Mouse (Mus musculus) erythroblast, adult 5-6 weeks (primary cell): ENCODE results near the gene Zdhhc3. TPM values are rescaled to one million over a fixed set of nuclear protein-coding genes. Genes with fewer than 3 reads are reported as not detected.
A peak's percentile ranks its signal among the peaks of the same experiment; 100 is the strongest.

Experiments
- ATAC-seq: replicated peaks from 2 replicates; pipeline ENCODE4 v1.8.0; 2016; ENCODE audit warnings: moderate number of reproducible peaks, mild to moderate bottlenecking, moderate TSS enrichment, inconsistent platforms; ENCODE audit not compliant: poor library complexity, low FRiP score, severe bottlenecking
- total RNA-seq, 2 experiments: library from RNA; stranded (forward) in 1 of 2; stranded (reverse) in 1 of 2; fragments of 150-400 nt in 1 of 2; fragments of 200-764, 138-1000 nt in 1 of 2; gene quantifications; 2 replicates each; pipeline versions ENCODE4 v1.2.3 to v1.2.4; 2015 to 2017; ENCODE audit warnings: low replicate concordance in 2 of 2

Zdhhc3 gene
- total RNA-seq, 2 experiments from 2014 or later = 11.7 to 15.1 TPM

DNA sequence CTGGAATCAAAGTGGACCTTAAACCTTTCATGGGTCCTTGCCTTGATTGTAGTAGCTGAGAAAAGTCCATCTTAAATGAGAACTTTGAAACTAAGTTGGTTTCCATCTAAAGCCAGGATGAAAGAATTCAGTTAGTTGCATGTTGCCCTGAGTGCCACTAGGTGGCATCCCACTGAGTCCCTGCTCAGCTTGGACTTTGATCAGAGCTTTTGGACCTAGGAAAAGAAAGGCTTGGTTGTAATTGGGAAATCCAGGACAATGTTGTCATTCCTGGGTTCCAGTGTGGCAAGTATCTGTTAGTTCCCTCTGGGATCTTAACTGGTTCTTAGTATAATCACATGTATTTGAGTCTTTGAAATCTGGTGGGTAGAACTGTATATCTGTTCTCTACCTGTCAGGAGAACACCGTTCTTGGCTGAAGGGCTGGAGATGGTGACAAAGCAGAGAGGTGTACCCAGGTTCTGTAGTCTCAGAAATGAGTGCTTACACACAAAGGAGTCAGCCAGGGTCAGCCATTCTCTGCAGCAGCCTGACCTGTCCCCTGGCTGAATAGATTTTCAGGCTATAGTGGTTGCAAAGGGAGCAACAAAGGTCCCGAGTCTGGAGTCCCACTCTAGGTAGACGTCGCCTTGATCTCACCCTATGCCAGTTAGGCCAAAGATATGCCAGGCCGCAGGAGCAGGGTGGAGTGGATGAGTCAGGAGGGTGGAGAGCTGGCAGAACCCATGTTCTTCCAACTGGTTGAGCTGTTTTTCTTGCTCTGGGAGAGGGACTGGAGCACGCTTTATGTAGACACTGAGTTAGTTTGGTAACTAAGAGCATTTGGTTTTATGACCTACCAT lies 10.8 kb upstream of the Zdhhc3 start:
- ATAC-seq = peak; percentile 93

DNA sequence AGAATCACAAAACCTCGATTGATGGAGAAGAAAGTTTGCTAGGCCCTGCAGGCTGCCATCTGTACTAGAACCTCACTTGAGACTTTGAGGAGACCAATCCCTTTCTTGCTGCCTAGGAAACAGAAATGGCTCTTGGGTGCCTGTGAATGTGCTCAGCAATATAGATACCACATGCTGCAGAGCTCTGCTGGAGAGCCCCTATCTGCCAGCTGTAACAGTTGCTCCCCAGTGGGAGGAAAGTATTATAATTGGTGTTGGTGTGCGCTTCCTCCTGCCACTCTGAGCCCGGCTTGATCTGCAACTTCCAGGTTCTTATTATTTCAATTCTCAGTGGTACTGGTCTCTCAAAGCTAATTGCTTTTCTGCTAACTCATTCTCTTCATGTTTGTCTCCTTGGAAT lies 10.0 kb upstream of the Zdhhc3 start:
- no peak for ATAC-seq

DNA sequence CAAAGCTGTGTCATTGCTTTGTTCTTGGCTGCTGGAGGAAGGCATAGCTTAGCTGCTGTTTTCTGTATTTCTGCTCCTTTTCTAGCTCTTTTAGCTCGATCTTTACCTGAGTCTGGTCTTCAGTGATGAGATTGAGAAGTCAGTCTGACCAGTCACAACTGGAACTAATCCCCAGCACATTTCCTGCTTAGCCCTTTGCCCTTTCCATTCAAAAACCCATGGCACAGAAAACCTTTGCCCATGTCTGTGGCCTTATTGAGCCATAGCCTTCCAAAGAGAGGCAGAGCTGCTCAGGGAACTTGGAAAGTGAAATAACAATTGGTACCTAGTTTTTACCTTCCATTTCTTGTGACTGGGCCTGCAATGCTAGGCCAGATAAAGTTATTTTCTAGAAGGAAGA lies 2.6 kb upstream of the Zdhhc3 start:
- no peak for ATAC-seq

DNA sequence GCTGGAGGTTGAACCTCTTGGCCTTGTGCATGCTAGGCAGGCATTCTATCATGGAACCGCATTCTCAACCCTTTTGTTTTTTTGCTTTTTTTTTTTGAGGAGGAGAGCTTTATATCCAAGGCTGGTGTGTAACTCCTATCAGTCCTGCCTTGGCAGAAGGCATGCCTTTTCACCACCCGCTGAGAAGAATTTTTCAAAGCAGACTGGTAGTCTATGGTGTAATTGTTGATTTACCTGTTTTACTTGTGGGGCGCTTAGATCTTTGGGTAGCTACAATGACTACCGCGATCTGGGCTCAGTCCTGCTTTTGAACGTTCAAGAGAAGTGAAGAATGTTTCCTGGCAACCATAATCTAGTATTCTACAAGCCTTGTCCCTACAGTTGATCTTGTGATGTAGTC lies 926 bp upstream of the Zdhhc3 start:
- no peak for ATAC-seq

DNA sequence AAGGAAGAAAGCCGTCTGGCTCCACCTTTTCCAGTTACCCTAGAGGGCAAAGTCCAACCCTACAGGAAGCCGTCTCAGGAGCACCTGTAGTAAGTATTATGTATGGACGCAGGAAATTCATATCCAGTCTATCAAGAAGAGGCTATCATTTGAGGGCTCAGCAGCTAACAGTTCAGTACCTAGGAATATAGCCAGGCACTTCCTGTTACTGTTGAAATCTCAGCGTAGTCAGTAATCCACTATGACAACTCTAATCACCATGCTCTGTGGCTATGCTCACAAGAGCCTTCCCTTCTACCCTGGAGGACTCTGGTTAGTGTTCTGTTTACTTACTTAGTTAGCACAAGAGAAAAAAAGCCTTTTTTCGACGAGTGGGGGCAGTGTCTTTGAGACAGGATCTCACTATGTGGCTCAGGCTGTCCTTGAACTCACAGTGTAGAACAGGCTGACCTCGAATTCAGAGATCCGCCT lies 1.2 kb downstream of the Zdhhc3 start:
- ATAC-seq = no peak

DNA sequence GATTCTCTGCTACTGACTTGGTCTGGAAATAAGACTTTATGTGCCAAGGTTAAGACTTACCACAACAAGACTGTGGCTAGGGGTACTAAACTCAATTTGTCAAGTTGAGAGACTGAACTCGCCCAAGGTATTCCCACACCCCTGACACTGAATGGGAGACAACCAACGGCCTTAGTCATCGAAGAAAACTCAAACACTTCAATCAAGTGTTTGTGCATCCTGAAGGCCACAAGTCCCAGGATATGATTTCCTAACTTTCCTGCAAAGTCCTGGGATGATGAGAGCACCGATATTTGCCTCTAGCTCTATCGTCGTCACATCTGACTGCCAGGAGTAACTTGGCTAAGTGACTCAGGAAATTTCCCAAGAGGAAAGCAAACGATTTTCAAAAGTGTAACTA lies 3.8 kb downstream of the Zdhhc3 start:
- ATAC-seq = no peak

DNA sequence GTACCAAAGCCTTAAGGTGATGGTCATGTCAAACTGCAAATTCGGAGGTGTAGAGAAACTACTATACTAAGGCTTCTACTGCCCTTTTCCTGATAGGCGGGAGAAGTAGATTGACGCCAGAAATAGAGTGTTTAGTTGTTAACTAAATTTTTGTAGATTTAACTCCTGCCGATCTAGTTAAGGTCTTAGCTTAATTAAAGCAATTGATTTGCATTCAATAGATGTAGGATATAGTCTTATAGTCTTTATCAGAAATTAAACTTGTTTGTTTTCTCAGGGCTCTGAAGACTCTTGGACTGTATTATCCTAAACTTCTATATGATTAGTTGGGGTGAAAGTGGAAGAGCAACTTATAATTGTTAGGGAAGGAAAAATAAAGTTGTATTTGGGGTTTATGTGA lies 5.8 kb downstream of the Zdhhc3 start:
- peak; percentile 74 for ATAC-seq

DNA sequence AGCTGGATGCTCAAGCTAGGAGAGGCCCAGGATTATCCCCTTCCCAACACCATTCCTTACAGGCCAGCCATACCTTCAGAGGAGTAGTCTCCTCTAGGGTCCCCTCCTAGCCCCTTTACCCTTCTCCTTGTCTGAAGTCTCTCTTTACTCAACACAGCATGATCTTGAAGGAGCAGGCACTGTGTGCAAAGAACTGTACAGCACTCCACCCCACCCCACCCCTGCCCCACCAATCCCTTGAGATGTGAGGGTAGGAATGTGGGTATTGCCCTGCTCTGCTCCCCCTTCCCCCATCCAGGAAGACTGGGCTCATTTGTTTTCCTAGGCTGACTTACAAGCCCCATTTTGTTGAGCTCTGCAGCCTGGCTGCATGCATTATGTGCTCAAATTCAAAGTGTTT lies 8.6 kb downstream of the Zdhhc3 start:
- ATAC-seq = no peak

DNA sequence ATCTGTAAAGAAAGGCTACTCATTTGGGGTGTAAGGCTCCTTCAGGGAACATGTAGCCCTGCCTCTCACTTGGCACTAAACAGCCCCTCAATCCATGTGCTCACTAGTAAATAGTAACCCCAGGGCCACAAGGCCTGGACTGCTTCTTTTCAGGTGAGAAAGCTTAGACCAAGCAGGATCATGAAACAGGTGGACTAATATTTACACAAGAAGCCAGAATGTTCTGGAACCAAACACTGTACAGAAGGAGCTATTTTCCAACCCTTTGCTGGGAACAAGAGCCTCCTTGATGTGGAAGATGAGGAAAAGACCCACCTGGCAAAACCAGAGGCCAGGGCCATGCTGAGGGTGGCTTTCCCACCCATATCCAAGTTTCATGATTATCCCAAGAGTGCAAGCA lies 9.6 kb downstream of the Zdhhc3 start:
- ATAC-seq = no peak

DNA sequence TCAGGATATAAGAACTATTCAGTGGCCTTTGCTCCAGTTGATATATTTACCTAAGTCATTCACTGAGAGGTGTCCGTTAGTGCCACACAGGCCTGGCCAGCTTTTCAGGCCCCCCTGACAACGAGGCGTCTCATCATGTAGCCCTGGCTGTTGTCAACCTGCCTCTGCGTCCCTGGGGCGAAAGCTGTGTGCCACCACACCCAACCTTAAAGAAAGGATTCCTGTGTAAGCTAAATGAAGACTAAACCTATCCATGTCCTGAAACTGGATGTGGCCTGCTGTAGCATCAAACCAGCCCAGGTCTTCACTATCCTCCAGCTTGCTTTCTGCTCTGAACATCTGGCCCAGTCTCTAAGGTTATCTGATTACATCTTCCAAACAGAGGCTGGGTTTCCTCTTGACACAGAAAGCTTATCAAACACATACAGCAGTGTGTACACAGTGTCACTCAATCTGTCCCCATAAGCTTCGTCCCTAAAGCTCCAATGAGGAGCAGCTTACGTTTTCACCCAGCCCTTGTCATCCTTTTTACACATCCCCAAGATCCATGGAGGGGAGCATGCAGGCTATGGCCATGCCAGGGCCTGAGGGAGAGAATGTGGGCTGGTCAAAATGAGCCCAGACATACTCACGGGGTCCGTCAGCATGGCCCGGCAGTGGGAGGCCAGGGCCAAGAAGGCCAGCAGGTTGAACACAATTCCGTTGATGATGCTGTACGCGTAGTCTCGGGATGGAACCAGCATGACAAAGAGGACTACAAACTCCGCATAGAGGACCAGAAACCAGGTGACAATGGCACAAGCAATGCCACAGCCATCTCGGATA lies 13.2 kb downstream of the Zdhhc3 start:
- ATAC-seq = 0 out of 2 replicates have a peak, but pooled peaks have one; percentile 37

DNA sequence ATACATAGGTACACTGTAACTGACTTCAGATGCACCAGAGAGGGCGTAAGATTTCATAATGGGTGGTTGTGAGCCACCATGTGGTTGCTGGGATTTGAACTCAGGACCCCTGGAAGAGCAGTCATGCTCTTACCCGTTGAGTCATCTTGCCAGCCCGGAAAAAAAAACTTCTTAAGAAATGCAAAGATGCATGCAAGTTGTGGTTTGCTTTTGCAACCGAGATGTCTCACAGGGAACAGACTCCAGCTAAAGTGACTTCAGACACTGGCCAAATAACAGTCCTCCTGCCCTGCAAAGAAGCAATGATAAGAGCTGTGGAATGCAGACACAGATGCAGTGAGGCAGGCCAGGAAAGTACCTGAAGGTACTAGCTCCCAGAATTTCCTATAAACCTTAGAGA lies 22.2 kb downstream of the Zdhhc3 start:
- ATAC-seq = no peak

DNA sequence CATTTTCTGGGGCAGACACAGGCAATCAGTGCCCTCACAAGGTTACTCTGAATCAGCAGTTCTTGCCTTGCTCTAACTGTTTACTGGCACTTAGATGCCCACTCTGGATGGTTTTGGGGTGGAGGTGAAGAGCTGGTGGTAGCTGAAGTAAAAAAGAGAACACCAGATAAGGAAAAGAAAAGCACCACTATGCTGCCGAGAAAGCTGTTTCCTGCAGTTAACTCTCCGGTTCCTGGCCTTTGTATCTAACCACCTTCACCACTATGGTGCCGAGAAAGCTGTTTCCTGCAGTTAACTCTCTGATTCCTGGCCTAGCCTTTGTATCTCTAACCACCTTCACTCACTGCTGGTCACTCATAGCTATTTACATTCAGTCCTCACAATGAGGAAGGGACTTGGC lies 25.4 kb downstream of the Zdhhc3 start:
- no peak for ATAC-seq

DNA sequence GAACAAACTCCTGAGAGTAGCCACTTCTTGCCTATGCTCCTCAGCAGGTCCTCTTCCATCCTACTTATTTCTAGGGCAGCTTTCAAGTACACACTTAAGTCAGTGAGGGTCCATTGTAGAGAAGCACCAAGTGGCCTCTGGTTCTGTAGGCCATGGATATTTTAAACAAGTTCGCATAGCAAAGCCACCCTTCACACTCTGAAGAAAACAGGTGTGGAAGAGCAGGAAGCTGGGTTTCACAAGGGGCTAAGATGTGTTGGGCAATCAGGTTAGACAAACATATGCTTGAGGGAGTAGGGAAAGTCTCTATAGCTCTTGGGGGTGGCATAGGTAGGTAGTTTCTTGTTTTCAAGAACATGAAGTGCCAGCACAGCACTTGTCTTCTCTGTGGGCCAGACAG lies 27.6 kb downstream of the Zdhhc3 start:
- no peak for ATAC-seq

DNA sequence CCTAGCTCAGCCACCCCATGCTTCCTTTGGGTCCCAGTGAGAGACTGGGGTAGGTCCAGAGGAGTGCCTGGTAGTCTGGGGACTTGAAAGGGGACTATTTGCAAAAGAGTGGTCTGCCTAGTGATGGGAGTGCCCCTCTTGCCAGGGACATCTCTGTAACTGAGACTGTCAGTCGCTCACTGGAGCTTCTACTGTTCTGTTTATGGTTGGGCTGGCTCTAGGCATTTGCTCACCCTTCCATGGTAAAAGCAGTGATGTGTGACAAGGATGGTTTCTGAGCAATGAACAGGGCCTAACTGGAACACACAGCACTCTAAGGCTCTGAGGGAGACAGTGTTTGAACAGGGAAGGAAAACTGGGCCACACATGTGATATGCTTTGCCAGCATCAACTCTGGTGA lies 32.2 kb downstream of the Zdhhc3 start:
- no peak for ATAC-seq

DNA sequence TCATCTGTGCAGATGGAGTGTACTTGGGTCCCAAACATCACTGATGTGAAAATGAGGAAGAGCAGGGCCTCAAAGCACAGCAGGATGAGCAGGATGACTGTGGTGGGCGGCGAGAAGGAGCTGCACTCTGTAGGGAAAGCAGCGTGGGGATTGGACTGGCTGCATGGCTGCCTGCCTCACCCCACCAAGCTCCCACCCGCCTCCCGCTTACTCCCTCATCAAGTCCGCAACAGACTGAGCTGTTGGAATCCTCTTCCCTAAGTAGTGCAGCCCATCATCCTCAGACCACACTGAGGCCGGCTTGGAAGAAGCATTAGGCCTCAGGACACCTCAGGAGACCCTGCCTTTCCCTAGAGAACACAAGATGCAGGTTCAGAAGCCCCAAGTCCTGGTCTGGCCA lies 32.6 kb downstream of the Zdhhc3 start:
- ATAC-seq = no peak

DNA sequence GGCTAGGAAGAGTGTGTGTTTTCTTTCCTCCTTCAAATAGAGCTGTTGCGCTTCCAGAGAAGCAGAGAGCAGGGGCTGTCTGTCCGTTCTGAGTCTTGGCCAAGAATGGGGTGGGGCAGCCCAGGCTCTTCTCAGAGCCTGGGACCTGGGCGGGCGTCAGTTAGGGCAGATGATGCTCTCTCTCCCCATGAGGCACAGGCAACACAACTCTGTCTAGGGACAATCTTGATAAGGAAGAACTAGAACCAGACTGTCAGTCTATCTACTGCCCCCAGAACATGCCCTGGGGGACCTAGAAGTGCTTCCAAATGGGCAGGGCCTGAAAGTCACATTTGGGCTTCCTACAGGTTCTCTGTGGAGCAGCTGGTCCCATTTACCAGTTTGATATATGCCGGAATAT lies 33.9 kb downstream of the Zdhhc3 start:
- no peak for ATAC-seq

DNA sequence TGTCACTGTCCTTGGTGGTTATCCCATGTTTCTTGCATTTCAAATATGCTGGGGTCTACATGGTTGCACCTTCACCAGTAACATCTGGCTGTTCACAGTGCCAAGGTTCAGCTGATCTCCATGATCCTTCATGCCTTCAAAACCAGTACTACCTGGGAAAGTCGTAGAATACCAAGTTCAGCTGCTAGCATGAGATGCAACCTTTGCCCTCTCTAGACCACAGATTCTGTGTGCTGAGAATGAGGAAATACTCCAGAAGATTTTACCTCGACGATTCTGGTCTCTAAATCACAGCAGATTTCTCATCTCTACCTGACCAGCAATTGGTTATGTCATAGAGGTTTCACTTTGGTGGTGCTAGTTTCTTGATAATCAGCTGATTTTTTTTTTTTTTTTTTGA lies 52.8 kb downstream of the Zdhhc3 start:
- ATAC-seq = no peak

DNA sequence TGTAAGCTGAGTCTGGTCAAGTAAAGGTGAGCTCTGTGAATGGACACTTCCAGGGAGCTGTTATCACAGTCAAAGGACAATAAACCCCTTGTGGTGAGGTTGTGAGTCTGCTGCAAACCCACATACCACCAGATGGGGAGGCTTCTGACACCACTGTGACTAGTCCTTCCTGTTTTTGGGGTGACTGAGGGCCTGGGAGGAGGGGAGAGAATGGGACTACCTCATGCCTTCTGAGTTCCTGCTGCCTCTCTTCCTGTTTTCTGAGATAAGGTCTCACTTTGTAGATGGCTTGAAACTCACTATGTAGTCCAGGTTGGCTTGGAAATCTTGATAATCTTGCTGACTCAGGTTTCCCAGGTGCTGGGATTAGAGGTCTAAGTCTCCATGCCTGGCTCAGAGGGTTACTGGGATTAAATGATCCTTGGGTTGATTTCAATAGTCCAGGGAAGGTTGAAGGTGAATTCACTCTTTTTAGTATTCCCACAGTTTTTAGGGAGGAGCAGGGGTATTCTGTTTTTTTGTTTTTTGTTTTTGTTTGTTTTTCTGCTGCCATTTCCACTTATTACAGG lies 54.2 kb downstream of the Zdhhc3 start:
- ATAC-seq = no peak

DNA sequence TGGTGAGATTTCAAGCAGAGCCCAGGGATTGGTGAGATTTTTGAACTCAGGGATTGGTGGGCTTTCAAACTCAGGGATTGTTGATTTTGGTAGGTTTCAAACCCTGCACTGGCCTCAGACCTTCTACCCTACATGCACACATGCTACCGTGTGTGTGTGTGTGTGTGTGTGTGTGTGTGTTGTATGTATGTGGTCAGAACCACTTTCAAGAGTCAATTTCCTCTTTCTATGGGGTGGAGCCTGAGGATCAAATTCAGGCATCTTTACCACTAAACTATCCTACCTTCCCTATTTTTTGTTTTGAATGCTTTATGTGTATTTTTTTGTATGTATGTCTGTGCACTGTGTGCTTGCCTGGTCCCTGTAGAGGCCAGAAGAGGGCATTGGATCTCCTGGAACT lies 65.3 kb downstream of the Zdhhc3 start:
- ATAC-seq = no peak

DNA sequence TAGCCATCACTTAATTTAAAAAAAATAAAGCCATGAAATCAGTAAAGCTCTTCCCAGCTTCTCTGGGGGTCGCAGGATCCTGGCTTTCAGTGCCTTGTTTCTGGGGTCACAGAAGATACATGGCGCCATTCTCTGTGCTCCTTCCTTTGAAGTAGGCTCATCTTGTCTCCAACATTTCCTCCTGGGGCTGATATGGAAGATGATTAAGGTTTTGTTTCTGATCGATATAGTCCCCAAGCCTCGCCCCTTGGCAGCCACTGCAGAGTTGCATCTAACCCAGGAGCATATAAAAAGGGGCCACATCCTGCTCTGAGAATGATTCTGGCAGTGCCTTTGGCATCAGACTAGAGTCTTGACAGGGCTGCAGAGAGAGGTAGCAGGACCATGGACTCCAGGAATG lies 78.6 kb downstream of the Zdhhc3 start, which contains the start of gene Tgm4:
Tgm4 (plus strand) TSS at position 301 of the 400 bp plus-strand sequence.
- no peak for ATAC-seq
